Mouse (Mus musculus): ENCODE results near the gene Kantr. TPM values are rescaled to one million over a fixed set of nuclear protein-coding genes. Genes with fewer than 3 reads are reported as not detected.
"Not testable (repeated sequence)": the region's sequence is repeated elsewhere in the genome, so short reads cannot be mapped to it uniquely, and the experiment has no call there.

Gene Kantr
- polyA plus RNA-seq, 1 experiment, result 5.0 TPM

DNA sequence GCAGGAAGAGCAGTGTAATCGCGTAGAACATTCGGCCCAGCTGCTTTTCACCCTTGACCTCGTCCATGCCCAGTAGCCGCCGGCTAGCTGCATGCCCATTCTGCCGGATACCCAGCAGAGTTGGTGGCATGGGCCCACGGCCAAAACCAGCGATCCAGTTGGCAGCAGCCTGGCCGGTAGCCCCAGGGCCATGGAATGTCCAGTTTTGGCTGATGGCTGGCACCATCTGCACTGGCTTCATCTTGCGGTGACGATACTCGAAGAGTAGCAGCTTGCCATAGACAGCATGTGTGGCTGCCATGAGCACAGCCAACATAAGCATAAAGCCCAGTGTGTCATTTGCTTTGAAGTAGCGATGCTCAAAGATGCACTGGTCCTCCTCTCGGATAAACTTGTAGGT, 19.3 kb upstream of the Kantr start:
- Histone ChIP-seq H3K4me1 (ENCODE audit: control insufficient read depth, insufficient read depth, insufficient read length) (no peaks in the 10 kb centered on the region), H3K27me3 (ENCODE audit: control insufficient read depth, insufficient read depth, low read length) (0 out of 2 replicates have a peak, but pooled peaks cover 1% of the 10 kb centered on the region), H3K4me3 (ENCODE audit: extremely low read depth, insufficient read depth, insufficient read length) (no peak overlapping the region), H3K36me3 (ENCODE audit: control insufficient read depth, insufficient read depth, low read length) (no peaks in the 10 kb centered on the region), H3K27ac (ENCODE audit: insufficient read depth, low read length) (no peak overlapping the region)
- TF ChIP-seq POLR2A (IDR thresholded peaks at IDR 0.05; ENCODE audit: low read depth, low read length) (no peak), CTCF (IDR thresholded peaks at IDR 0.05; ENCODE audit: extremely low read depth, insufficient read depth, insufficient read length, insufficient replicate concordance) (no peak)
- 88% methylated on average over 15 of the region's 15 CpGs for WGBS
- no peak for DNase-seq (ENCODE audit: low read depth in 1 of 2, low spot score in 2 of 2)

DNA sequence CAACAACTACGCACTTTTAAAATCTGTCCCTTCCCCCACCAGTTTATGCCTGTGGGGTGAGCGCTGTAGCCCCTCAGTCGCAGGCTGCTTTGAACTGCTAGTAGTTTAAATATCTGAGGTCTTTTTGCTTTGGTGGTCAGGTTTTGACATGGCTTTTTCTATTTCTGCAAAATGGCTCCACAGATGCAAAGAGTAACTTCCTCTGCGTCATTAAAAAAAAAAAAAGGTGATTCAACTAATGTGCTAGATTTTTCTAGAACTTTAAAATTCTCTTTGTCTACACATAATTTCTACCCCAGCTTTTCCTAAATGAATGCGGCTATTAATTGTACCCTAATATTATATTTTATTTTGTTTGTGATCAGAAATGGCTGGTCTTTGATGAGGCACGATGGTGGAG, 15.6 kb upstream of the Kantr start:
- H3K4me1 ChIP-seq (ENCODE audit: control insufficient read depth, insufficient read depth, insufficient read length), result no peaks in the 10 kb centered on the region
- H3K27me3 ChIP-seq (ENCODE audit: control insufficient read depth, insufficient read depth, low read length), result 0 out of 2 replicates have a peak, but pooled peaks cover 1% of the 10 kb centered on the region
- peaks cover 4% of the 10 kb centered on the region; the same call in 1 of the 2 replicates for H3K36me3 ChIP-seq (ENCODE audit: control insufficient read depth, insufficient read depth, low read length)
- DNase-seq (ENCODE audit: low read depth in 1 of 2, low spot score in 2 of 2), result no peak
- no peak for TF ChIP-seq POLR2A (IDR thresholded peaks at IDR 0.05; ENCODE audit: low read depth, low read length)
- peak overlapping the region; percentile 84 for H3K27ac ChIP-seq (ENCODE audit: insufficient read depth, low read length)
- WGBS, result 37% methylated on average over 6 of the region's 6 CpGs
- peak overlapping the region; percentile 63 for H3K4me3 ChIP-seq (ENCODE audit: extremely low read depth, insufficient read depth, insufficient read length)

DNA sequence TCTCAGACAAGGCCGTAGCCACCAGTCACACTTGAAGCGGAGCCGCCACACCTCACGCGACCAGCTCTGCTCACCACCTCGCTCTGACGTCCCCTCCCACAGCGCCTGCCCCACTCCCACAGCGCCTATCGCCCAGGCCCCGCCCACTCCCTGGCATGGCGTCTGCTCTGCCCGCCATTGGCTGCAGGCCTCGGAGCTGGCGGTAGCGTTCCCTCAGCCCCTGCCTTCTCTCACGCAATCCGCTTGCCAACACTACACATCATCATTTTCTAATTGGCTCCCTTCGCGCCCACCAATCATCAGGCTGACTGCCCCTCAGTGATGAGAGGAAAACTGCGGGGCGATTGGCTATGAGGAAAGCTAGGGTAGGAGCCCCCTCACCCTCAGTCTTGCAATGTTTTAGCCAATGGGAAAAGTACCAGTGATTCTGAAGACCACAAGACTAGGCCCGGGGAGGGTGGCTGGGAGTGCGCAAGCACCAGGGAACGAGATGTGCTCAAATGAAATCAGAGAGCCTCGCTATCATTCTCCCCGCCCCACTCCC, 15.1 kb upstream of the Kantr start, which contains the start of gene Tspyl2:
Gene Tspyl2 (minus strand): TSS at position 68 of the 544 bp plus-strand sequence.
- Histone ChIP-seq H3K4me1 (ENCODE audit: control insufficient read depth, insufficient read depth, insufficient read length) (no peaks in the 10 kb centered on the region), H3K27me3 (ENCODE audit: control insufficient read depth, insufficient read depth, low read length) (0 out of 2 replicates have a peak, but pooled peaks cover 1% of the 10 kb centered on the region), H3K36me3 (ENCODE audit: control insufficient read depth, insufficient read depth, low read length) (peaks cover 4% of the 10 kb centered on the region; the same call in 1 of the 2 replicates), H3K4me3 (ENCODE audit: extremely low read depth, insufficient read depth, insufficient read length) (peak within 1 kb of the TSS; percentile 69), H3K27ac (ENCODE audit: insufficient read depth, low read length) (peak within 1 kb of the TSS; percentile 84)
- TF ChIP-seq POLR2A (IDR thresholded peaks at IDR 0.05; ENCODE audit: low read depth, low read length) (peak; percentile 69), CTCF (IDR thresholded peaks at IDR 0.05; ENCODE audit: extremely low read depth, insufficient read depth, insufficient read length, insufficient replicate concordance) (no peak)
- peak; percentile 88 to 89 for DNase-seq (ENCODE audit: low read depth in 1 of 2, low spot score in 2 of 2)
- 13% methylated on average over 27 of the region's 27 CpGs for WGBS

DNA sequence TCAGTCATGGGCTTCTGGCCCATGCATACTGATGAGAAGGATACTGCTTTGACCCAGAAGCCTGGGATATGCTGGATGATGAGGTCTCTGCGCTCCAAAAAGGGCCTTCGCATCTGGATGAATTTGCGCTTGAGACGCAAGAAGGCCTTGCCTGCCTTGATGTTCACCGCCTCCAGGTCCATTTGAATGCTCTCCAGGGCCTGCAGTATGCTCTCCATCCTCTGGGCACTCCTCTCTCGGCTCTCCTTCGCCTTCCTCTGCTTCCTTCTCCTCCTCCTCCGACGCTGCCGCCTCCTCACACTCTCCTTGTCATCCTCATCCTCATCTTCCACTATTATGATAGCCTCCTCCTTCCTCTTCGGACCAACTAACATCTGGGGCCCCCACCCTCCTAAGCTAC, 14.2 kb upstream of the Kantr start:
- 58% methylated on average over 11 of the region's 11 CpGs for WGBS
- DNase-seq (ENCODE audit: low read depth in 1 of 2, low spot score in 2 of 2), result no peak
- Histone ChIP-seq H3K4me1 (ENCODE audit: control insufficient read depth, insufficient read depth, insufficient read length) (no peaks in the 10 kb centered on the region), H3K4me3 (ENCODE audit: extremely low read depth, insufficient read depth, insufficient read length) (peak overlapping the region; percentile 69), H3K36me3 (ENCODE audit: control insufficient read depth, insufficient read depth, low read length) (peaks cover 4% of the 10 kb centered on the region; the same call in 1 of the 2 replicates), H3K27me3 (ENCODE audit: control insufficient read depth, insufficient read depth, low read length) (0 out of 2 replicates have a peak, but pooled peaks cover 1% of the 10 kb centered on the region), H3K27ac (ENCODE audit: insufficient read depth, low read length) (no peak overlapping the region; the same call in 1 of the 2 replicates)
- TF ChIP-seq POLR2A (IDR thresholded peaks at IDR 0.05; ENCODE audit: low read depth, low read length) (no peak), CTCF (IDR thresholded peaks at IDR 0.05; ENCODE audit: extremely low read depth, insufficient read depth, insufficient read length, insufficient replicate concordance) (no peak)

DNA sequence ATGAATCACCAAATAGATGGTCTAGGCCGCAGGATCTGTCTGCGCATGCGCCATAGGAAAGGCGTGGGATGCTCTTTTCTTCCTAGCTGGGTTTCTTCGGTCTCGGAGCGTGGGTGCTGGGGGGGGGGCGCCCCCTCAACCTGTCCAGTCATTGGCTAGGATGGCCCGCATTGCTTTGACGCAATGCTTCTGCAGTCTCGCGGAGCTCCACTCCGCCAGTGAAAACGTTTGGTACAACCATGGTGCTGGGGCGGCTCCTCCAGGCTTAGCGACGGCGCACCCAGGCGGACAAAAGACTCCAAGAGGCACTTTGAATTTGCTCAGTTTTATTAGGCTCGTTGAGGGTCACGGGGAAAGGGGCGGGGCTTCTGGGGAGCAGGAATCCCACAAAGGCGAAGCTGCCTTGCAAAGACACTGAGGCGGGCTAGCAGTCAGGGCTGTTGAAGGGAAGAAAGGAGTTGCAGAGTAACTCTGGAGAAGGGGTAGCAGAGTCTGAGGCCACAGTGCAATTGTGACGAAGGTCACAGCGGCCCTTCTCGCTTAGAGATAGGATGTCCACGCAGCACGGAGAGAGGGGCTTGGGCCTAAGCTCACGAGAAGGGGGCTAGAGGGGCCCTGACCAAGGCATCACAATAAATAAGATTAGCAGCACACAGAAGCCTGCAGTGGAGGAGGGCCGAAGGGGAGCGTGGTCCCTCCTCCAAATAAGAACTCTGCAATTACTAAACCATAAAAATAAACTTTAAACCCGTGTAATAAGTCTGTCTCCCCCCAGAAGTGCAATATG, 9.4 kb upstream of the Kantr start:
- DNase-seq (ENCODE audit: low read depth in 1 of 2, low spot score in 2 of 2), result peak; percentile 69 to 73
- 29% methylated on average over 32 of the region's 33 CpGs for WGBS
- H3K27me3 ChIP-seq (ENCODE audit: control insufficient read depth, insufficient read depth, low read length), result no peaks in the 10 kb centered on the region
- TF ChIP-seq CTCF (IDR thresholded peaks at IDR 0.05; ENCODE audit: extremely low read depth, insufficient read depth, insufficient read length, insufficient replicate concordance), result no peak
- no peak for TF ChIP-seq POLR2A (IDR thresholded peaks at IDR 0.05; ENCODE audit: low read depth, low read length)
- peaks cover 4% of the 10 kb centered on the region; the same call in 1 of the 2 replicates for H3K36me3 ChIP-seq (ENCODE audit: control insufficient read depth, insufficient read depth, low read length)
- peak overlapping the region; percentile 48 for H3K4me3 ChIP-seq (ENCODE audit: extremely low read depth, insufficient read depth, insufficient read length)
- peak overlapping the region; percentile 58 for H3K27ac ChIP-seq (ENCODE audit: insufficient read depth, low read length)
- H3K4me1 ChIP-seq (ENCODE audit: control insufficient read depth, insufficient read depth, insufficient read length), result no peaks in the 10 kb centered on the region

DNA sequence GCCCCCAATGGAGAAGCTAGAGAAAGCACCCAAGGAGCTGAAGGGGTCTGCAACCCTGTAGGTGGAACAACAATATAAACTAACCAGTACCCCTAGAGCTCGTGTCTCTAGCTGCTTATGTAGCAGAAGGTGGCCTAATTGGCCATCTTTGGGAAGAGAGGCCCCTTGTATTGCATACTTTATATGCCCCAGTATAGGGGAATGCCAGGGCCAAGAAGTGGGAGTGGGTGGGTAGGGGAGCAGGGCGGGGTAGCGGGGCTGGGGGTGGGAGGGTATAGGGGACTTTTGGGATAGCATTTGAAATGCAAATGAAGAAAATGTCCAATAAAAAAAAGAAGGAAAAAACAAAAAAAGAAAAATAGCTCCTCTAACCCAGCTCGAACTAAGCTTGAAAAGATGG, 8.8 kb upstream of the Kantr start:
- H3K4me1 ChIP-seq (ENCODE audit: control insufficient read depth, insufficient read depth, insufficient read length); H3K36me3 ChIP-seq (ENCODE audit: control insufficient read depth, insufficient read depth, low read length); H3K27ac ChIP-seq (ENCODE audit: insufficient read depth, low read length); H3K27me3 ChIP-seq (ENCODE audit: control insufficient read depth, insufficient read depth, low read length); DNase-seq (ENCODE audit: low read depth in 1 of 2, low spot score in 2 of 2): not testable (repeated sequence)
- peak overlapping the region; percentile 48; the same call in 1 of the 2 replicates for H3K4me3 ChIP-seq (ENCODE audit: extremely low read depth, insufficient read depth, insufficient read length)
- WGBS, result 56% methylated on average over 4 of the region's 4 CpGs

DNA sequence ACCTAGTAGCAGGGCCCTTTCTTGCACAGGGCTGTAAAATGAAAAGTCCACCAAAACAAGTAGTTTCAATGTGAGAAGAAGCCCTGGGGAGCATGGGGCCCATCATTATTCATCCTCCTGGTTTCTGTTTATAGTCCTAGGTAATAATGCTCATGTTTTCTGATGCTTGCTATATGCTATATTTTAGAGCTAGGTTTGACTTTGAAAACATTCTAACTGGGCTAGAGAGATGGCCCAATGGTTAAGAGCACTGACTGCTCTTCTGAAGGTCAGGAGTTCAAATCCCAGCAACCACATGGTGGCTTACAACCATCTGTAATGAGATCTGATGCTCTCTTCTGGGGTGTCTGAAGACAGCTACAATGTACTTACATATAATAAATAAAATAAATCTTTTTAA, 2.1 kb upstream of the Kantr start:
- H3K4me3 ChIP-seq (ENCODE audit: extremely low read depth, insufficient read depth, insufficient read length); H3K4me1 ChIP-seq (ENCODE audit: control insufficient read depth, insufficient read depth, insufficient read length); H3K27me3 ChIP-seq (ENCODE audit: control insufficient read depth, insufficient read depth, low read length); DNase-seq (ENCODE audit: low read depth in 1 of 2, low spot score in 2 of 2); H3K27ac ChIP-seq (ENCODE audit: insufficient read depth, low read length); H3K36me3 ChIP-seq (ENCODE audit: control insufficient read depth, insufficient read depth, low read length): not testable (repeated sequence)
